Mouse (Mus musculus) spleen, postnatal 4 days (tissue): ENCODE measurements around the gene Ctsj.
"Not testable (repeated sequence)": the region's sequence is repeated elsewhere in the genome, so short reads cannot be mapped to it uniquely, and the experiment has no call there.

ENCODE experiments used
- DNase-seq, 2 experiments: peaks; one replicate each; pipeline ENCODE4 v3.0.0; 2022; ENCODE audit warnings: low spot score in 2 of 2

Ctsj gene

DNA sequence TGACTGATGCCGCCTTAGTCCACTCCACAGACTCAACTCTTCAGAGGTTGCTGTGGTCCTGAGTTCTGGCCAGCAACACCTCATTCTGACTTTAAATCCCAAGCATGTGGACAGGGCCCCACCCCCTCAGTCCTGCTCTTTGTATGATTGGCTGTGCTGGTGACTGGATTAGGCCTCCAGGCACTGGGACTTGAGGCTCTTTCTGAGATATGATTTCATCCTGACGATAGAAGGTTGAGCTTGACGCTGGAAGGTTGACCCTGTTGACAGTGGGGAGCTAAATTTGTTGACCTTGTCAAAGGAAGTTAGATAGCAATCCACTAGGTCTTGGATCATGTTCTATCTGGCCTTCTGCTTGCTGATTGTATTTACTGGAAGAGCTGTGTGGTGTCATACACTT is at the start of gene Ctsj:
TSS of gene Ctsj (minus strand) at position 101 of the 400 bp plus-strand sequence.
- DNase-seq, result no peak

DNA sequence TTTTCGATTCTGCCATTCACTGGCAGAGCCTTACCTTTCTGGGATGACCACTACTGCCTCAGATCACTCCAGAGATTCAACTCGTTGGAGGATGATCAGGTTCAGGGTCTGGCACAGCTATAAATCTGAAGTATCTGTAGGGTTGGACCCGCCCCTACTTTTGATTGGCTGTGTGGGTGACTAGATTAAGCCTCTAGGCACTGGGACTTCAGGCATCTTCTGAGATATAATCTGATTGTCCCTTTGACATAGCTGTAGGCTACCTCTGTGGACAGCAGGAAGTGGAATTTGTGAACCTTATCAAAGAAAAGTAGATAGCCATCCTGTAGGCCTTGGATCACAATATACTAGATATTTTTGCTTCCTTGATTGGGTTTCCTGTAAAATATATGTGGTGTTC is 34.8 kb upstream of the Ctsj start, which contains the start of gene Ctsq:
TSS of gene Ctsq (minus strand) at position 101 of the 400 bp plus-strand sequence.
- no peak for DNase-seq

DNA sequence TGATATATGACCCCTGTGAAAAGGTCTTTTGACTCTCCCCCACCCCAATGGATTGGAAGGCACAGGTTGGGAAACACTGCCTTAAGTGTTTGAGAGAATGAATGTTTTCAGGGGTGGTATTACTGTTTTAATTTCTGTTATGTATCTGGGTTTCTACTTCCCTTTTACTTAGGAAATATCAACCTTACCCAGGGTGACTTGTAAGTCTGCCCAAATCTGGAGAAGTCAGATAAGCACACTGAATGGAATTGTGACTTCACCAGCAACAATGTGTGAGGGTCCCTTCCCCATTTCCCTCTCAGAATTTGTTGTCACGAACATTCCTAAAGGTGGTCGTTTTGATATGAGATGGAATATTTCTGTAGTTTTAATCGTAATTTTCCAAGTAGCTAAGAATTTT is 17.0 kb upstream of the Ctsj start:
- no peak for DNase-seq

DNA sequence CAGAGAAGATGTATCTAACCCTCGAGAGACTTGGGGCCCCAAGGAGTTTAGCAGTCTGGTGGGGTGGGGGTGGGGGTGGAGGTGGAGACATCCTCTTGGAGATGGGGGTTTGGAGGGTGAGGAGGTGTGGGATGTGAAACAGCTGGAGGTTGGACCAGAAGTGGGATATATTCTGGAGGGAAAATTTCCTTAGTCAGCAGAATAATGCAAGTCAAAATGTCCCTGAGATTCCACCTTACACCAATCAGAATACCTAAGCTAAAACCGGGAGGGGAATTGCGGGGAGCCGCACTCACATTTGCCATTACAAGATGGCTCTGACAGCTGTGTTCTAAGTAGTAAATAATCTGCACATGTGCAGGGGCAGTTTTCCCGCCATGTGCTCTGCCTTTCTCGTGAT is 16.1 kb upstream of the Ctsj start:
- DNase-seq, result no peak

DNA sequence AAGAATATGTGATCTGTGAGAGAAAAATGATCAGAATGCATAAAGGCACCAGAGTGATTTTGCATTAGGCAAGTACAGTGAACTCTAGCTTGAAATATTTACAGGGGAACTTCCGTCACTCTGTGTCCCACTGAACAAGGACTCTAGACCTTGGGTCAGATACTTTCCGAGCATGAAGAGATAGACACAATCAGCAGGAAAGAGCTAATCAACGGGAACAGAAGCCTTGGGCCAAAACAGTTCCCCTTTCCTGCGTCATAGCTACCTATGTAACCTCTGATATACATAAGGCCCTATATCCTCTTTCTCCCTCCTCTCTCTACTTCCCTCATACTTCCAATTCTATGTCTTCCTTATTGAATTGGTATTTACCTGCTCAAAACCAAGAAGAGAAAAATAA is 4.4 kb upstream of the Ctsj start:
- no peak for DNase-seq

DNA sequence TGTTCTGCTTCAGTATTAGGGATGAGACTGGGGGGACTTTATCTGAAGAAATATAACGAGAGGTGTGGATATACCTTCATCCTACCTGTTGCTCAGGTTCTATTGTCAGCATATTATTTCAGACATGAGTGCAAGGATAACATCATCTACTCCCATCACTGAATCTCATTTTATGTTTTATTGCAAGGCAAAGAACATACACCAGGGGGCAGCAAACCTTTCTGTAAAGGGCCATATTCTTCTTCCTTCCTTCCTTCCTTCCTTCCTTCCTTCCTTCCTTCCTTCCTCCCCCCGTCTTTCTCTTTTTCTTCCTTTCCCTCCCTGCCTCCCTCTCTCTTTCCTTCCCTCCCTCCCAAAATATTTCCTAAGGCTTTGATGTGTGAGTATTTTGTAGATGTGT is 8.2 kb downstream of the Ctsj start:
- no peak for DNase-seq

DNA sequence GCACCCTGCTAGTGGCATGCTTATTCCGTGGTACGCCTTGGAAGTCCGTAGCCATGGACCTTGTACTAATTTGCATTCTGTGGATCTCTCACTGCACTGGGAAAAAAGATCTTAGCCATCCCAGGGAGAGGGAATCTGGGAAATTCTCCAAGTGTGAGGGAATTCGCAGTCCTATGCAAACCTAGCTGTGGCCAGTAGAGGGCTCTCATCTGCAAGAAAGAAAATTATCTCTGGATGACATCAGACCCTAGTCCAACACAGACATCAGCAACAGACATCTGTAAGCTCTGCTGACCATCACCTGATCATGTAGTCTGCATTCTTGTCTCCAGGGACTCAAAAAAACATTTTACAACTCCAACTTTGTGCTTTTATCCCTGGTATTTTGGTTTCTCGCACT is 18.8 kb downstream of the Ctsj start:
- DNase-seq, result not testable (repeated sequence)

DNA sequence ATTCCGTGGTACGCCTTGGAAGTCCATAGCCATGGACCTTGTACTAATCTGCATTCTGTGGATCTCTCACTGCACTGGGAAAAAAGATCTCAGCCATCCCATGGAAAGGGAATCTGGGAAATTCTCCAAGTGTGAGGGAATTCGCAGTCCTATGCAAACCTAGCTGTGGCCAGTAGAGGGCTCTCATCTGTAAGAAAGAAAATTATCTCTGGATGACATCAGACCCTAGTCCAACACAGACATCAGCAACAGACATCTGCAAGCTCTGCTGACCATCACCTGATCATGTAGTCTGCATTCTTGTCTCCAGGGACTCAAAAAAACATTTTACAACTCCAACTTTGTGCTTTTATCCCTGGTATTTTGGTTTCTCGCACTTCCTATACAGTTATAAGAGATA is 33.4 kb downstream of the Ctsj start:
- not testable (repeated sequence) for DNase-seq

DNA sequence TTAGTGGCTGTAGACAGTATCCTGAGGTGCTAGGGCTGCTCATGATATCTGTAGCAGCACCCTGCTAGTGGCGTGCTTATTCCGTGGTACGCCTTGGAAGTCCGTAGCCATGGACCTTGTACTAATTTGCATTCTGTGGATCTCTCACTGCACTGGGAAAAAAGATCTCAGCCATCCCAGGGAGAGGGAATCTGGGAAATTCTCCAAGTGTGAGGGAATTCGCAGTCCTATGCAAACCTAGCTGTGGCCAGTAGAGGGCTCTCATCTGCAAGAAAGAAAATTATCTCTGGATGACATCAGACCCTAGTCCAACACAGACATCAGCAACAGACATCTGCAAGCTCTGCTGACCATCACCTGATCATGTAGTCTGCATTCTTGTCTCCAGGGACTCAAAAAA is 41.8 kb downstream of the Ctsj start:
- DNase-seq, result not testable (repeated sequence)

DNA sequence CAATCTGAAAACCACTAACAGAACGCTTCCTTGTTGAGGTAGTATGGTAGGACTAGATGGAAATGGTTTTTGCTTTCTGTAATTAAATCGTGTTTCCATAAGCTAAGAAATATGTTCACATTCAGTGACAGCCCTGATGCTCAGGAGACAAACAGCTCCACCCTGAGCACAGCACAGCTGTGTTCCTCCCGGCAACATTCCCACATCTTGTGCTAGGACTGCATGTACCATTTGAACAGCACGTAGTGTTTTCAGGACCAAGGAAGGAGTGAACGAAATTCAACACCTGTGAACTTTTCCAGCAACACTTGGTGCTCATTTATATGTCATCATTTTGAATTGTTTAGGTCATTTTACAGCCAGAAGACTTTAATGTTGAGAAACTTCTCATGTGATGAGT is 44.1 kb downstream of the Ctsj start:
- no peak for DNase-seq
